Mouse (Mus musculus) MEL (cell line): Measurements from ENCODE around the gene Lrrc4b. TPM values are rescaled to one million over a fixed set of nuclear protein-coding genes. Genes with fewer than 3 reads are reported as not detected.

ENCODE experiments used
- DNase-seq: peaks from one replicate; pipeline ENCODE4 v3.0.0; 2011; ENCODE audit warnings: low read depth, low spot score
- H3K27ac ChIP-seq: 2 replicates; pipeline ENCODE4 v1.5.1; 2012; ENCODE audit warnings: low read depth, mild to moderate bottlenecking, control low read depth, low read length, moderate library complexity; ENCODE audit not compliant: control insufficient read depth
- H3K27me3 ChIP-seq, 2 experiments: fragments of 150-350 bp in 1 of 2; sonication (generic) in 1 of 2; 2 replicates each; pipeline ENCODE4 v1.6.1; 2012; ENCODE audit warnings: low read length in 2 of 2, mild to moderate bottlenecking in 2 of 2, improper control_type of control experiment in 1 of 2, moderate library complexity in 1 of 2; ENCODE audit not compliant: insufficient read depth in 2 of 2, control insufficient read depth in 1 of 2
- H3K36me3 ChIP-seq, 2 experiments: 2 replicates each; pipeline ENCODE4 v1.6.1; 2012 to 2014; ENCODE audit warnings: low read length in 2 of 2, improper control_type of control experiment in 1 of 2, inconsistent platforms in 1 of 2, mild to moderate bottlenecking in 1 of 2; ENCODE audit not compliant: insufficient read depth in 2 of 2, control insufficient read depth in 1 of 2
- H3K4me1 ChIP-seq, 2 experiments: fragments of 150-350 bp in 1 of 2; sonication (generic) in 1 of 2; 2 replicates each; pipeline ENCODE4 v1.6.1; 2012; ENCODE audit warnings: low read length in 2 of 2, improper control_type of control experiment in 1 of 2, mild to moderate bottlenecking in 1 of 2; ENCODE audit not compliant: insufficient read depth in 2 of 2, control insufficient read depth in 1 of 2
- H3K4me3 ChIP-seq, 2 experiments: fragments of 150-350 bp in 1 of 2; sonication (generic) in 1 of 2; 2 replicates each; pipeline ENCODE4 v1.5.1; 2012; ENCODE audit warnings: low read depth in 2 of 2, low read length in 2 of 2, mild to moderate bottlenecking in 2 of 2, moderate library complexity in 2 of 2, control low read depth in 1 of 2, improper control_type of control experiment in 1 of 2; ENCODE audit not compliant: control insufficient read depth in 1 of 2, insufficient read depth in 1 of 2
- H3K79me2 ChIP-seq: 2 replicates; pipeline ENCODE4 v1.6.1; 2012; ENCODE audit warnings: mild to moderate bottlenecking, low read length, moderate library complexity; ENCODE audit not compliant: control insufficient read depth, poor library complexity, insufficient read depth
- H3K9ac ChIP-seq: 2 replicates; pipeline ENCODE4 v1.6.1; 2012; ENCODE audit warnings: low read depth, mild to moderate bottlenecking, control low read depth, low read length, moderate library complexity; ENCODE audit not compliant: control insufficient read depth, poor library complexity, severe bottlenecking
- H3K9me3 ChIP-seq: fragments of 150-350 bp; sonication (generic); replicated peaks from 2 replicates; pipeline ENCODE4 v1.6.1; 2012; ENCODE audit warnings: mild to moderate bottlenecking, low read length, improper control_type of control experiment, moderate library complexity; ENCODE audit not compliant: insufficient read depth
- CHD1 ChIP-seq: IDR thresholded peaks from 2 replicates; pipeline ENCODE4 v1.6.1; 2012; ENCODE audit warnings: low read depth, mild to moderate bottlenecking, inconsistent platforms, low read length, improper control_type of control experiment
- CHD2 ChIP-seq: IDR thresholded peaks from 2 replicates; pipeline ENCODE4 v1.6.1; 2011; ENCODE audit warnings: low read length, improper control_type of control experiment
- CTCF ChIP-seq, 3 experiments: IDR thresholded peaks in 2 of 3; conservative IDR thresholded peaks in 1 of 3; 2 replicates each; pipeline ENCODE4 v1.5.1; 2011 to 2012; ENCODE audit warnings: low read length in 3 of 3, low read depth in 2 of 3, mild to moderate bottlenecking in 2 of 3, improper control_type of control experiment in 1 of 3, inconsistent platforms in 1 of 3, mixed read lengths in 1 of 3, moderate library complexity in 1 of 3; ENCODE audit not compliant: control insufficient read depth in 1 of 3, insufficient read depth in 1 of 3, poor library complexity in 1 of 3, severe bottlenecking in 1 of 3
- E2F4 ChIP-seq: IDR thresholded peaks from 2 replicates; pipeline ENCODE4 v1.6.1; 2011; ENCODE audit warnings: low read depth, low read length, improper control_type of control experiment, borderline replicate concordance
- EP300 ChIP-seq, 2 experiments: IDR thresholded peaks; 2 replicates each; pipeline ENCODE4 v1.6.1; 2011; ENCODE audit warnings: improper control_type of control experiment in 2 of 2, low read length in 2 of 2, low read depth in 1 of 2, mild to moderate bottlenecking in 1 of 2
- GABPA ChIP-seq: IDR thresholded peaks from 2 replicates; pipeline ENCODE4 v1.6.1; 2012; ENCODE audit warnings: low read depth, mild to moderate bottlenecking, inconsistent platforms, low read length, improper control_type of control experiment, moderate library complexity
- HCFC1 ChIP-seq: IDR thresholded peaks from 2 replicates; pipeline ENCODE4 v1.6.1; 2012; ENCODE audit warnings: low read depth, mild to moderate bottlenecking, inconsistent platforms, low read length, improper control_type of control experiment, moderate library complexity
- JUND ChIP-seq: IDR thresholded peaks from 2 replicates; pipeline ENCODE4 v1.6.1; 2011; ENCODE audit warnings: low read depth, mild to moderate bottlenecking, improper control_type of control experiment, low read length
- MEF2A ChIP-seq: IDR thresholded peaks from 2 replicates; pipeline ENCODE4 v1.6.1; 2014; ENCODE audit warnings: low read depth, mild to moderate bottlenecking, inconsistent platforms, low read length, improper control_type of control experiment; ENCODE audit not compliant: poor library complexity, insufficient replicate concordance, severe bottlenecking; ENCODE audit errors: extremely low read depth
- MYC ChIP-seq: IDR thresholded peaks from 2 replicates; pipeline ENCODE4 v1.6.1; 2011; ENCODE audit warnings: low read depth, mild to moderate bottlenecking, low read length, improper control_type of control experiment, moderate library complexity
- NELFE ChIP-seq: IDR thresholded peaks from 2 replicates; pipeline ENCODE4 v1.6.1; 2011; ENCODE audit warnings: low read depth, low read length, improper control_type of control experiment
- POLR2AphosphoS5 ChIP-seq: IDR thresholded peaks from 2 replicates; pipeline ENCODE4 v1.6.1; 2012; ENCODE audit warnings: low read depth, borderline replicate concordance, mild to moderate bottlenecking, inconsistent platforms, low read length, moderate library complexity, mixed read lengths
- RAD21 ChIP-seq: IDR thresholded peaks from 2 replicates; pipeline ENCODE4 v1.6.1; 2011; ENCODE audit warnings: mild to moderate bottlenecking, low read depth, low read length, improper control_type of control experiment
- SIN3A ChIP-seq: IDR thresholded peaks from 2 replicates; pipeline ENCODE4 v1.6.1; 2012; ENCODE audit warnings: low read length, improper control_type of control experiment, inconsistent platforms
- SMC3 ChIP-seq: IDR thresholded peaks from 2 replicates; pipeline ENCODE4 v1.6.1; 2011; ENCODE audit warnings: low read depth, low read length, improper control_type of control experiment
- UBTF ChIP-seq: IDR thresholded peaks from 2 replicates; pipeline ENCODE4 v1.6.1; 2012; ENCODE audit warnings: low read depth, mild to moderate bottlenecking, inconsistent platforms, low read length, improper control_type of control experiment, moderate library complexity, borderline replicate concordance; ENCODE audit not compliant: insufficient read depth
- USF1 ChIP-seq: IDR thresholded peaks from 2 replicates; pipeline ENCODE4 v1.6.1; 2014; ENCODE audit warnings: low read depth, mild to moderate bottlenecking, inconsistent platforms, low read length, improper control_type of control experiment, moderate library complexity
- USF2 ChIP-seq, 2 experiments: IDR thresholded peaks; 2 replicates each; pipeline ENCODE4 v1.6.1; 2011 to 2012; ENCODE audit warnings: improper control_type of control experiment in 2 of 2, low read length in 2 of 2, borderline replicate concordance in 1 of 2, inconsistent platforms in 1 of 2, low read depth in 1 of 2, mild to moderate bottlenecking in 1 of 2; ENCODE audit not compliant: insufficient read depth in 1 of 2
- ZC3H11A ChIP-seq: IDR thresholded peaks from 2 replicates; pipeline ENCODE4 v1.6.1; 2012; ENCODE audit warnings: low read depth, mild to moderate bottlenecking, inconsistent platforms, low read length, improper control_type of control experiment
- ZKSCAN1 ChIP-seq: IDR thresholded peaks from 2 replicates; pipeline ENCODE4 v1.6.1; 2012; ENCODE audit warnings: low read depth, mild to moderate bottlenecking, inconsistent platforms, low read length, improper control_type of control experiment, moderate library complexity
- ZMIZ1 ChIP-seq: IDR thresholded peaks from 2 replicates; pipeline ENCODE4 v1.6.1; 2012; ENCODE audit warnings: low read depth, mild to moderate bottlenecking, inconsistent platforms, low read length, improper control_type of control experiment, moderate library complexity
- ZNF384 ChIP-seq: IDR thresholded peaks from 2 replicates; pipeline ENCODE4 v1.6.1; 2012; ENCODE audit warnings: low read depth, mild to moderate bottlenecking, inconsistent platforms, low read length, improper control_type of control experiment
- polyA plus RNA-seq, 2 experiments: library from polyadenylated mRNA; stranded (reverse) in 1 of 2; unstranded in 1 of 2; fragments of >175 nt in 1 of 2; fragments of >200 nt in 1 of 2; gene quantifications; 2 replicates each; pipeline versions ENCODE4 v1.2.1 to v1.2.4; 2012; ENCODE audit warnings: low replicate concordance in 2 of 2, low read depth in 1 of 2; ENCODE audit not compliant: insufficient read length in 2 of 2, insufficient read depth in 1 of 2, missing spikeins in 1 of 2
- total RNA-seq: library from RNA; depleted of rRNA; stranded (reverse); fragments of 300-350 nt; gene quantifications from 2 replicates; pipeline ENCODE4 v1.2.3, GENCODE M21; 2012

Lrrc4b gene
- total and polyA plus RNA-seq, 3 experiments: 0.58 to 4.4 TPM; not detected in 1

GRCm38 (mm10) chr7:44436267-44436666 lies 7.4 kb downstream of the Lrrc4b start:
- Histone ChIP-seq H3K9me3 (no peaks in the 10 kb centered on the region), H3K27me3 (no peaks in the 10 kb centered on the region; a peak in 2 of 4 replicates), H3K36me3 (0 out of 4 replicates have a peak, but pooled peaks cover 0 to 2% of the 10 kb centered on the region in 2 experiments), H3K27ac (no peak overlapping the region), H3K9ac (no peak overlapping the region)
- no peak for DNase-seq
- no peak for TF ChIP-seq HCFC1
- TF ChIP-seq E2F4: no peak
- TF ChIP-seq CHD1: no peak
- TF ChIP-seq CTCF (IDR thresholded peaks at IDR 0.05 in 2 of 3, conservative IDR thresholded peaks at IDR 0.05 in 1 of 3; ENCODE audit: control insufficient read depth in 1 of 3, insufficient read depth in 1 of 3, low read depth in 2 of 3, low read length in 3 of 3, poor library complexity in 1 of 3, severe bottlenecking in 1 of 3): peak in 1 of 3 experiments; percentile 23; a peak in 1 of 6 replicates
- no peak for TF ChIP-seq ZKSCAN1
- TF ChIP-seq USF2 (IDR thresholded peaks at IDR 0.05; ENCODE audit: borderline replicate concordance in 1 of 2, insufficient read depth in 1 of 2, low read depth in 1 of 2, low read length in 2 of 2): no peak
- no peak for TF ChIP-seq CHD2
- TF ChIP-seq MYC: no peak
- TF ChIP-seq ZMIZ1: no peak
- TF ChIP-seq POLR2AphosphoS5: no peak
- no peak for TF ChIP-seq GABPA
- TF ChIP-seq SMC3: peak; percentile 13; the same call in 1 of the 2 replicates
- TF ChIP-seq USF1: no peak
- no peak for TF ChIP-seq JUND
- no peak for TF ChIP-seq NELFE
- no peak for TF ChIP-seq ZC3H11A
- TF ChIP-seq, all 39 proteins: peak for 2
- H3K4me3 ChIP-seq: no peak overlapping the region
- H3K4me1 ChIP-seq: no peaks in the 10 kb centered on the region
- H3K79me2 ChIP-seq: no peaks in the 10 kb centered on the region

GRCm38 (mm10) chr7:44437188-44437587 lies 8.4 kb downstream of the Lrrc4b start:
- Histone ChIP-seq H3K9ac (no peak overlapping the region), H3K36me3 (0 out of 4 replicates have a peak, but pooled peaks cover 0 to 2% of the 10 kb centered on the region in 2 experiments), H3K79me2 (no peaks in the 10 kb centered on the region)
- no peak for TF ChIP-seq NELFE
- no peak for TF ChIP-seq SIN3A
- no peak for TF ChIP-seq UBTF
- TF ChIP-seq MEF2A: no peak
- no peak for TF ChIP-seq GABPA
- no peak for TF ChIP-seq USF2 (IDR thresholded peaks at IDR 0.05; ENCODE audit: borderline replicate concordance in 1 of 2, insufficient read depth in 1 of 2, low read depth in 1 of 2, low read length in 2 of 2)
- TF ChIP-seq POLR2AphosphoS5: no peak
- TF ChIP-seq EP300 (IDR thresholded peaks at IDR 0.05; ENCODE audit: low read depth in 1 of 2, low read length in 2 of 2): no peak
- no peak for TF ChIP-seq CTCF (IDR thresholded peaks at IDR 0.05 in 2 of 3, conservative IDR thresholded peaks at IDR 0.05 in 1 of 3; ENCODE audit: control insufficient read depth in 1 of 3, insufficient read depth in 1 of 3, low read depth in 2 of 3, low read length in 3 of 3, poor library complexity in 1 of 3, severe bottlenecking in 1 of 3)
- TF ChIP-seq MYC: no peak
- no peak for TF ChIP-seq ZNF384
- TF ChIP-seq RAD21: no peak
- TF ChIP-seq, all 39 proteins: peak for 0
- H3K9me3 ChIP-seq: no peaks in the 10 kb centered on the region
- H3K27ac ChIP-seq: no peak overlapping the region
- no peak for DNase-seq
- H3K4me1 ChIP-seq: no peaks in the 10 kb centered on the region
- no peak overlapping the region for H3K4me3 ChIP-seq
- peaks cover 0 to 1% of the 10 kb centered on the region in 2 experiments; a peak in 3 of 4 replicates for H3K27me3 ChIP-seq
